Mouse (Mus musculus) mouse embryonic stem cell (cell line): ENCODE measurements around the gene Vstm2l.

ENCODE experiments used
- in situ Hi-C, 2 experiments: fragments of 300-500 bp; cut with MboI; formaldehyde crosslinking; loops; 1 replicate in 1 of 2; 3 replicates in 1 of 2; pipeline ENCODE4 v1.14.3; 2019 to 2020; ENCODE audit warnings: low sequenced_read_pairs in 2 of 2, low pct_unique_long_range_greater_than_20kb in 1 of 2, mixed read lengths in 1 of 2; ENCODE audit not compliant: unreplicated experiment in 1 of 2

Gene Vstm2l

DNA sequence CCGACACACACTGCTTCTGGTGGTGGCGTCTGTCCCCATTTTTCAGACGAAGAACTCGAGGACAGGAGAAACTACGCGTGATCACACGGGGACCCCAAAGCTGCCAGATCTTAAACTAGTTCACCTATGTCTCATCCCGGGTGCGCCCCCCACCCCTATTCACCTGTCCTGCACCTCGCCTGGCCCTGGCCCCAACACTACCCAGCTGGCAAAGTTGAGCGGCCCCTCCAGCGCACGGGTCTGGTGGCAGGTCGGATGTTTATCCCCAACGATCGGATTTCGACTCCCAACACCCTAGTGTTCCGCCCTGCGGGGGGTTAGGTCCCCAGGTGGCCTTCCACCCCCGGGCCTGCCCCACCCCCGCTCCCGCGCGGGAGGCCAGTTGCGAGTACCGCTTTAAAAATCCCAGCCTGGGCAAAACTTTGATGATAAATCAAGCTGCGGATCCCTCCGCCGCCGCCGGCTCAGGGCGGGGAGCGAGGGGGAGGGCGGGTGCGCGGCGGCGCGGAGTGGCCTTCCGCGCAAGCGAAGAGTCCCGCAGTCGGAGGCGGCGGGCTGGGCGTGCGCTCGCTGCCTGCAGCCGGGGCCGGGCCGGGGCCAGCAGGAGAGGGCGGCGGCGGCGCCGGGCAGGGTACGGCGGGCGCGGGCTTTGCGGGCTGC lies at the start of gene Vstm2l:
TSS of gene Vstm2l (plus strand) at position 549 of the 660 bp plus-strand sequence.
- in situ Hi-C loops = no loop called here

GRCm38 (mm10) chr2:157867126-157867525 lies 47.3 kb upstream of the Vstm2l start:
- in situ Hi-C loops = no loop called here

DNA sequence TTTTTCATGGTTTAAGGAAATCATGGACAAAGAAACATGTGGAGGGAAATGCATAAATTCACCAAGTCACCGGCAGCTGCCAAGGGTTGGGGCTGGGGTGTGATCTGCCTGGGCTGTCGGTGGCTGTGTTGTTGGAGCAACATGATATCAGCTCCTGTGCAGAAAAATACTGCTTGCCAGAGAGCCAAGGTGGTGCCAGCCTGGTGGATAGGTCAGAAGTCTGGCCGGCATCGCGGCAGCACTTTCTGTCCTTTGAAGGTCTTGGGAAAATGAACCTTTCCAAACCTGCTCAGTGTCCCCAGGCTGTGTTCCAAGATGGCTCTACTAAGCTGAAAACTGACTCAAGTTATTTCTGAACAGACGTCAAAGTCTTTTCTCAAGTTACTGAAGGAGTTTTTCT lies 44.2 kb upstream of the Vstm2l start:
- in situ Hi-C loops = no loop called here

DNA sequence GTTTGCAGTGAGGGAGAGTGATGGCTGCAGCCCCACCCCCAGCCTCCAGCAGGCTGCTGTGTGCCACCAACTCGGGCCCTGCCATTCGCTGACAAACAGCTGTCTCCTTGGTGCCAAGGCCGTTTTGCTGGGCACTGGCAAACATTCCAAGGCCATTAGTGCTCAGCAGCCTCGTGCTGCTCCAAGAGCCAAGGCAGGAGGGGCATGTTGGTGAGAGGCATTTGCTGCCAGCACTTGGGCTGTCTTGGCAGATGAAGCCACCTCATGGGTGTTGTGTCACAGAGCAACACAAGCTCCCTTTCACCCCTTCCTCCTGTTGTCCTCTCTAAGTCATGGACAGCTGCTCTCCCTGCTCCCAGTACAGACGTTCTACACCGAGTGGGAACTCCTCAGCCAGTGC lies 41.2 kb upstream of the Vstm2l start:
- in situ Hi-C loops = no loop called here

DNA sequence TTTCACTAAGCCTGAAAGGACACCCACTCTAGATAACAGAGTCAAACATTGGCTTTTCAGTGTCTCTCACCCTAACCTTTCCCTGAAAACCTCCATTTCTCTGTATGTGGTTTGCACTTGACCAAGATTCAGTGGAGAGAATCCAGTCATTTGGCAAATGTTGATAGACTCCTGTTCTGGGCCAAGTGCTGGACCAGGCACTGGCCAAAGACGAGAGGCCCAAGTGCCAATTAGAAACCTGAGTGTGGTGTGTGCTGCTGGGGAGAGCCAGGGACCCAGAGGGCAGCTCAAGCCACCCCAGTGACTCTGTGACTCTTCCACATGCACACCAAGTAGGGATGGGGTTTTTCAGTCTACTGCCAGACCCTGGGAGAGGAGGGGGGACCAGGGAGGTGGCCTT lies 40.8 kb upstream of the Vstm2l start:
- in situ Hi-C loops = no loop called here

DNA sequence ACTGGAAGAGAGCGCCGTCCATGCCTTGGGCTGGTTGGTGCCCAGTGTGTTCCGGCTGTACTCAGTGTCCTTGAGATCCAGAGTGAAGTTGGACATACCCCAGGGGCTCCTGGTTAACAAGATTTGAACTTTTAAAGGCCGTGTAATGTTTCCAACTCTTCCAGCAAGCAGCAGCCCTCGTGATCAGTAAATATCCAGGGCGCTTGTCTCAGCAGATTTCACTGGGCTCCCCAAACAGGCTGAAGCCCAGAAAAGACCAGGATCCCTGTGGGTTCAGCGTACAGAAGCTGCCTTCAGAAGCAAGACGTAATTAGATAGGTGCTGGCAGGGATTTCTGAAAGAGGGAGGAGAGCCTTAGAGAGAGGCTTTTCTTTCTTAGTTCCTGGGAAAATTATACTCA lies 39.3 kb upstream of the Vstm2l start:
- in situ Hi-C loops = no loop called here

DNA sequence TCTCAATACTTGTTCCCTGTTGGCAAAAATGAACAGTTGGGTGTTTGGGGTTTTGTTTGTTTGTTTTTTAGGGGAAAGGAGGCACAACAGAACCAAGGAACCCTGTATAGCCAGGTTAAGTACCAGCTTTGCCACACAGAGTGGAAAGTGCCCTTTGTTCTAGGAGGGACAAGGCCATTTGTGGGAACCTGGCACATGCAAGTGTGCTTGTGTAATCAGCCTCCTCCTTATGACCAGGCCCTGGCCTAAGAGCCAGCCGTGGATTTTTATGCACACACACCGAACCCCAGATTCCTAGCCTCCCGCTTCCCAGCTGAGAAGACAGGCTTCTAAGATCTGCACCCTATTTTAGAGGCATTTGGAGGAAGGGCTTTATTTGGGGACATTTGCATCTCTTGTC lies 37.1 kb upstream of the Vstm2l start:
- in situ Hi-C loops = no loop called here

DNA sequence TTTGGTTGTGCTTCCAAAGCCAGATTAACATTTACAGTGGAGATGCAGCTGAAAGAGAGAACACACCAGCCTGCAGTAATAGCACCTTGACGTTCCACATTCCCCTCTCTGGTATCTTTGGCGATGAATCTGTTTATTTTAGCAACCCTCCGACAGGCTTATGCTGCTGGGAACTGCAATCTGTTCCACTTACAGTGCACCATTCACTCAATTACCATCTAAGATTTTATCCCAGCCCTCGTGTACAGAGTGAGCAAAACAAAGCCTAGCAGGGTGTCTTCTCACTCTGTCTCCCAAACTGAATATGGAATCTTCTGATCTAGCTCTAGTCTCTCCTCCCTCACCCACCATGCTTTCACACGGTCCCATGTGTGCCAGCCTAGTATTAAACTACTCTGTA lies 36.5 kb upstream of the Vstm2l start:
- in situ Hi-C loops = no loop called here

DNA sequence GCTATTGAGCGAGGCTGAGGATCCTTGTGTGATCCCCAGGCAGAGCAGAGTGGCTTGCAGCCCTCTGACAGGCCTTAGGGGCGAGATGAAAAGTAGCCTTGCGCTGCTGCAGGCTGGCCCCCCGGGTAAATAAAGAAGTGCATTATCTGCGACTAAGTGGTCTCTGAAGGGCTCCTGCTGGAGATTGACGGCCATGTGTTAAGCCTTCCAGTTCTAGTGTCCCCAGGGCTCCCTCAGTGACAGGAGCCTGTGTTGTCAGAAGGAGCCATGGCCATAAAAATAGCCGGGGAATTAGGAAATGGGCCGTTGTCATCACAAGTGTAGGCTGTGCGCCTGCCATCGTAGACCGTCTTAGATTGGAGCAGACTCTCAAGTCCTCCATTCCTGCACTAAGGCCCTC lies 32.5 kb upstream of the Vstm2l start:
- in situ Hi-C loops = no loop called here

DNA sequence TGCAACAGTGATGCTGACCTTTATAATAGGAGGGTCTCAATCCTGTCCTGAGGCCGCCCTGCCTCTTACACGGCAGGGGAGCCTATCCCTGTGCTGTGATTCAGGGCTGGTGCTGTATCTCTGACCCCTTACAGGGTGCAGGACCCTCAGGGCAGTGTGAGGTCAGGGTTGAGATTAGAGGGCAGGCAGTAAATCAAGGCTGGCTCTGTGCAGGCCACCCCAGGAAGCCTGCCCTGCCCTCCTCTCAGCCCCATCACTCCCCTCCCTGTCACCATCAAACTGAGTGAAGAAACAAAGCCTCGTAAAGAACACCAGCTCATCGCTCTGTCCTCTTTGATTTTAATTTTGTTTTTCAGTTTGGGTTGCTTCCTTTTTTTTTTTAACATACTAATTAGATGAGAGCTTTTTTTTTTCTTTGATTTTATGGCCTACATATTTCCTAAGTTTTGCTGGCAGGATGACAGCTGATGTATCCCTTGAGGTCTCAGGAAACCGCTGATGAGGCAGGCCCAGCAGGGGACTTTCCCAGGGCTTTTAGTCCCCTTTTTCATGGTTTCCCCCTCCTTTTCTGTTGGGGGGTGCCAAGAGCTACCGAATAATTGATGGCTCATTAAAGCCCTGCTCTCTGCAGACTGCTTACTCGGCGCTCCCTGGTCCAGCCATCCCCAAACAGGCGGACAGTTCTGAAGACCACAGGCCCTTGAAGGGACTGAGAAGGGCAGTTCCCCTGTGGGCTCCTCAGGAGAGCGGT lies 27.0 kb upstream of the Vstm2l start:
- in situ Hi-C loops = no loop called here

DNA sequence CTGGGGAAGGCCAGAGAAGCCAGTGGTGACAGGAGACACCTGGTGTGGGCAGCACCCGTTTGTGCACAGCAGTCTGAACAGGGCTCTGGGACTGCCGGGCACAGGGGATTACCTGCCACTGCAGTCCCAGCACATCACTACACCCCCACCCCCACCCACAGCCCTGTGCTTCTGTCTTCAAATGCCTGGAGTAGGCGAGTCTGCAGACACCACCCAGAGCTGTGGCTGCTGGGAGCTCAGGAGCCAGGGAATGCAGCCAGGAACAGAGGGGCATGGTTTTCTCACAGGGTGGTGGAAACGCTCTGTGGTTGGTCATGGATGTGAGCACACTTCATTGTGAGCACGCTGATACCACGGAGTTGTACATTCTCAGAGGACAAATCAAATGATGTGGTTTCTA lies 23.3 kb upstream of the Vstm2l start:
- in situ Hi-C loops = no loop called here

DNA sequence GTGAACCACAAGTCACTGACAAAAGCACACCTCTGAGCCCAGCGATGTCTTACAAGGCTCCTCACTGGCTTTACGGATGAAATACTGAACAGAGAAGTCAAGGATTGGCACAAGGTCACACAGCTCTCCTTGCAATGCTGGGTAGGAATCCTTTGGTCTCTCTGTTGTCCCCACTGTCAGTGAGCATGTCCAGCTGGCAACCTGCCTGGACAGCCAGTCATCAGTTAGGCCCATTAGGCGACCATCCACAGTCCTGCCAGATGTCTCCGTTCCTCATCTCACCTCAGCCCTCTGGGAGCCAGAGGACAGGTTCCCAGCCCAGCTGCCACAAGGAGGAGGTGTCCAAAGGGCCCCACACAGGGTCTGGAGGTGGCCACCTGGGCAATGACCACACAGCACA lies 17.3 kb upstream of the Vstm2l start:
- in situ Hi-C loops = no loop called here

- in situ Hi-C loops = no loop called here
These were observed 1.2 kb upstream of the Vstm2l start for GRCm38 (mm10) chr2:157913204-157913636.

DNA sequence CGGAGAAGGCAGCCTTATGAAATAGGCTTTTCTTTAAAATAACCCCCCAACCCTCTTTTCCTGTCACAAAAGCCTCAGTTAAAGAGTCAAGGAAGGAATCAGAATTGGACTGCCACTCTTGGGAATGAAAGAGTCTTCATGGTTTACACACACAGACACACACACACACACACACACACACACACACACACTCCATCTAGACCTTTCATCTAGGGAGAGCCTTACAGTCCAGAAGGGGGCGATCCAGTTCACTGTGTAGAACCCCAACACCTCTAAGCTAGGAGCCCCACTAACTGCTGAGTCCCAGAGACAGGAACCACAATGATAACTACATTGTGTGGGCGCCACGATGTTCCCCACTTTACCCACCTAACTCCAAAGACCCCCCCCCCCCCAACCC lies 748 bp upstream of the Vstm2l start:
- in situ Hi-C loops = no loop called here

DNA sequence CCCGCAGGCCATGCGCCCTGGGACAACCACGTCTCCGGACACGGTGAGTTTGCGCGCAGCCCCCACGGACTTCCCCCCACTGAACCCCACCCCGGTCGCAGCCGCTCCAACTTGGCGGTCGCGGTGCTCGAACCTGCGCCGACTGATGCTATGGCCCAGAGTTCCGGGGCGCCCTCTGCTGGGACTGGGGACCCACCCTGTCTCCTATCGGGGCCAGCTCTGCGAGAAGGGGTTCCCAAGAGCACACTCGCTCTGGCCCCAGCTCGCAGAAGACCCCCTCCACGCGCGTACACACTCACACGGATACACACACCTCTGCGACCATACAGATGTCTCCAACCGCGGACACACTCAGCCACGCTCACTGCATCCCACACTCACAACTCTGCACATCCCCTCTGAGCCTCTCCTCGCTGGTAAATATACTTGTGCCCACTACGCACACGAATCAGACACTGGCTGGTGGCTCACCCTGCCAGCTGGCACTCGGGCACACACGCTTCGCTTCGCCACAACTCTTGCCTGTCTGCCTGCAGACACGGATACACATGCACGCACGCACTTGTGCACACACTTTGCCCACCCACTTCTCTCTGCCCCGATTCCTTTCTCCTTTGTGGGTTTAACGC lies 550 bp downstream of the Vstm2l start:
- in situ Hi-C loops = no loop called here

- in situ Hi-C loops = no loop called here
These were observed 4.1 kb downstream of the Vstm2l start for GRCm38 (mm10) chr2:157918529-157918928.

DNA sequence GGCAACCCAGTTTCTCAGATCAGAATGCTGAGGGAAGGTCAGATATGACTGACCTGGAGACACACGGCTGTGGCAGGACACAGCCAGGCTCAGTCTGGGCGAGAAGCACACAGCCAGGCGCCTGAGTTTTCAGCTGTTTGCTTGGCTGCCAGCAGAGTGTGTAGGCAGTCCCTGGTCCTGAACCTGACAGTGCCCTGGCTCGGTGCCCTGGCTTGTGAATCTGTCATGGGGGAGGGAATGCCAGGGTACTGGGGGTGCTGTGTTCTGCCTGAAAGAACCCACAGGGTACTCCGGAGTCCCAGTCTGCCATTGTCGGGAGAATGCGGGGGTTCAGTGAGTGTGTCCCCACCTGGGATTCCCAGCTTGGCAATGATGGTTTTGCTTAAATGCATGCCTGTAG lies 7.1 kb downstream of the Vstm2l start:
- in situ Hi-C loops = no loop called here

- in situ Hi-C loops = no loop called here
These were observed 9.0 kb downstream of the Vstm2l start for GRCm38 (mm10) chr2:157923406-157923805.

GRCm38 (mm10) chr2:157924504-157924903 lies 10.1 kb downstream of the Vstm2l start:
- in situ Hi-C loops = no loop called here

GRCm38 (mm10) chr2:157926502-157926901 lies 12.0 kb downstream of the Vstm2l start:
- in situ Hi-C loops = loop anchor here in 1 of 2 experiments (25.0 kb wide), 1 partner anchor 314 kb away; no protein-coding TSS in a partner anchor
